8 mouse cellular contexts compared by ENCODE assay signal in the genomic region with DNA sequence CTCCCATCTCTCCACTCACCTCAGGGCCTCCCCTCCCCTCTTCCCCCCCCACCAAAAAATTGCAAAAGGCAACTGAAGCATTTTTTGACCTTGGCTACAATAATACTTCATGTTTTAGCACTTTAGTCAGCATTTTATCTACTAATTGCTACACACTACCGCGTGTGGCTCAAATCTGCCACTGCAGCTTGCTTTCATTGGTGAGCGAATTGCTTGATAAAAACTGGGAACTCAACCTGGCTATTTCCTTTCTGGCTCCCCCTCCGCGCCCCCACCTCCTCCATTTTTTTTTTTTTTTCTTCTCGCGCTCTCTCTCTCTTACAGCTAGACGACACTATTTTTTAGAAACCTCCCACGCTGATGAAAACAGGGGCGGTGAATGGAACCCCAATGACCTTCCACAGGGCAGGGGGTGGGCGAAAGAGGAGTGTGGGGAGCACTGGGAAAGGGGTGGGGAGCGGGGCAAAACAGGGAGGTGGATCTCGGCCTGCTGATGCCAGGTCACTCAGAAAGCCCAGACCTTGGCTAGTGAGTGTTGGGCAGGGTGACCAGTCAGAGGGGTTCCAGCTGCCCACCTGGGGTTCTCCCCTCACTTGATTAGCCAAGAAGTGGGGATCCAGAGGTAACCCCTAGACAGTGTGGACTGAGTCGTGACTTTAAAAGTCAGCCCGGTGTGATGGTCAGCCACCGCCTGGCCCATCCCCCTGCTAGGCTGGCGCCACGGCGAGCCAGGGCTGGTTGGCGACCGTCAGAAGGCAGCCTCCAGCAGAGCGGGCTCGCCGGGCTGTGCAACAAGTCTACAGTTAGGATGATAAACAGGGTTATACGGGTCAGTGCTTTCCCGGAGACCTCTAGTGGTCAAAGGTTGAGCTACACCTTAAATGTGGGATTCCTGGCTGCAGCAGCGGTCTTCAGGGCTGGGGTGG. TPM values are rescaled to one million over a fixed set of nuclear protein-coding genes. Genes with fewer than 3 reads are reported as not detected.
DNase-seq lines count a peak whose midpoint lies in the region; ATAC-seq lines count a peak whose summit lies in the region.

No protein-coding gene starts in this region.

- H3K4me1 ChIP-seq in hindbrain, embryonic 15.5 days (replicated peaks): peaks cover 30% of the 10 kb centered on the region

- no peaks in the 10 kb centered on the region for H3K36me3 ChIP-seq in hindbrain, embryonic 15.5 days
- no peaks in the 10 kb centered on the region for H3K36me3 ChIP-seq in macrophage (ENCODE audit: inconsistent target)

- peak; percentile 42 to 76 for DNase-seq in cerebellum, postnatal 4 days (ENCODE audit: low spot score in 2 of 2)
- peak; percentile 86 for DNase-seq in gastrocnemius, adult 18-20 months (ENCODE audit: low spot score)
- peak; percentile 63 to 68 for DNase-seq in left cerebral cortex, adult 18-20 months (ENCODE audit: low spot score in 2 of 2)
- peak; percentile 63 for DNase-seq in retina, postnatal 7 days (ENCODE audit: low read depth, low spot score)
- DNase-seq in urinary bladder, postnatal 10 days (ENCODE audit: low spot score): peak; percentile 31

- peak overlapping the region; percentile 14 for H3K27ac ChIP-seq in hindbrain, embryonic 15.5 days (replicated peaks)
- H3K27ac ChIP-seq in macrophage: peak overlapping the region; percentile 94

- peak overlapping the region; percentile 36 for H3K4me3 ChIP-seq in hindbrain, embryonic 15.5 days
- H3K4me3 ChIP-seq in macrophage (ENCODE audit: inconsistent target): peak overlapping the region; percentile 33

- peak overlapping the region; percentile 69 for H3K4me2 ChIP-seq in hindbrain, embryonic 15.5 days

- WGBS in hindbrain, embryonic 15.5 days: under 1% methylated on average over 26 of the region's 27 CpGs
- 2% methylated on average over 27 of the region's 27 CpGs for WGBS in macrophage (ENCODE audit: missing documents)

- H3K9ac ChIP-seq in hindbrain, embryonic 15.5 days: peak overlapping the region; percentile 15

- no peaks in the 10 kb centered on the region for H3K9me3 ChIP-seq in hindbrain, embryonic 15.5 days

- H3K27me3 ChIP-seq in hindbrain, embryonic 15.5 days: no peaks in the 10 kb centered on the region

- ATAC-seq in activated CD4-positive, CD25-positive, alpha-beta regulatory T cell, adult 4 months: peak; percentile 63
- ATAC-seq in hindbrain, embryonic 15.5 days (ENCODE audit: low FRiP score, low read depth): peak; percentile 72

- peaks cover 9% of the 10 kb centered on the region for H3K79me2 ChIP-seq in macrophage (ENCODE audit: inconsistent target)

RNA-seq across cellular contexts. Expression of gene Arid5b, which starts 4.2 kb away (rescaled TPM):
- polyA plus RNA-seq in activated CD4-positive, CD25-positive, alpha-beta regulatory T cell, adult 4 months (2017; shearing (Covaris generic)): 10 to 100 TPM; 42.4 to 46.4 TPM
- total RNA-seq in gastrocnemius, adult 18-20 months (2021): 10 to 100 TPM; 16.6 to 33.9 TPM
- polyA plus RNA-seq in hindbrain, embryonic 15.5 days (2015; fragmentation: Nextera tagmentation; extraction: Ambion mirVana): 16.4 and 17.4 TPM in 2 replicates
- total RNA-seq in left cerebral cortex, adult 18-20 months (2021): 10 to 100 TPM; 32.3 to 35.0 TPM
- 100 to 1,000 TPM in 24 of 26 experiments, 10 to 100 TPM in 2; 96.4 to 294 (median 157) TPM for total RNA-seq in macrophage (2018; cell fraction: chromatin; rRNA removed)
- total RNA-seq in macrophage (2018; cell fraction: cytosol; rRNA removed): 10 to 100 TPM; 28.3 to 41.0 (median 31.6) TPM
- 100 to 1,000 TPM in 24 of 26 experiments, 10 to 100 TPM in 2; 78.1 to 319 (median 144) TPM for total RNA-seq in macrophage (2018; cell fraction: nucleus; rRNA removed)
- polyA plus RNA-seq in macrophage (2018): 7.3 to 20.3 TPM (median 17.2 TPM) in 3 replicates

Comparison
In these comparisons a context has a peak if more than half of its experiments do, and no peak if none do; other contexts are left out.
1. Peak in every context shown above with its lines: DNase-seq, ATAC-seq, H3K4me3 ChIP-seq and H3K27ac ChIP-seq.
2. DNase-seq: peak in every context shown above with its lines; median percentile 86 in gastrocnemius, adult 18-20 months; 66 in left cerebral cortex, adult 18-20 months; 63 in retina, postnatal 7 days; 59 in cerebellum, postnatal 4 days; 31 in urinary bladder, postnatal 10 days.